ENCODE assay signal across 18 mouse cellular contexts in genomic region chr7:64930980-64931379, GRCm38 (mm10). TPM values are rescaled to one million over a fixed set of nuclear protein-coding genes. Genes with fewer than 3 reads are reported as not detected.
A peak's percentile ranks its signal among the peaks of the same experiment; 100 is the strongest.
DNase-seq lines count a peak whose midpoint lies in the region; ATAC-seq and TF ChIP-seq lines count a peak whose summit lies in the region.
"Had no signal": no experiment of that assay in that cellular context is flagged by ENCODE, and none has a peak within 500 bp of the region (broad histone marks: within the 10 kb centered on the region; RNA-seq: fewer than 3 reads in every experiment).

No protein-coding gene starts in this region.

- no peak overlapping the region for H3K4me2 ChIP-seq in forebrain, postnatal 0 days (ENCODE audit: low read depth)
- H3K4me2 ChIP-seq in forebrain, embryonic 11.5 days (ENCODE audit: low read depth, low read length, severe bottlenecking) = no peak overlapping the region
- H3K4me2 ChIP-seq: heart, embryonic 11.5 days; limb, embryonic 15.5 days had no signal

- H3K9me3 ChIP-seq in forebrain, postnatal 0 days (ENCODE audit: low read length) = no peaks in the 10 kb centered on the region
- no peaks in the 10 kb centered on the region for H3K9me3 ChIP-seq in forebrain, embryonic 11.5 days (ENCODE audit: control insufficient read depth, low read length)
- H3K9me3 ChIP-seq: limb, embryonic 15.5 days had no signal

- intact Hi-C loops in left cerebral cortex, adult 2 months (cut with DNase I) = loop anchor here (5.0 kb wide), 1 partner anchor 154 kb away; no protein-coding TSS in a partner anchor
- intact Hi-C loops in left cerebral cortex, postnatal 36 days (cut with DNase I) = loop anchor here (5.0 kb wide), 1 partner anchor 181 kb away; no protein-coding TSS in a partner anchor

- TF ChIP-seq CTCF in forebrain, postnatal 0 days (IDR thresholded peaks at IDR 0.05; ENCODE audit: low read depth) = no peak
- no peak for TF ChIP-seq CTCF in left cerebral cortex, adult 2 months (IDR thresholded peaks at IDR 0.05)

- no peak overlapping the region for H3K27ac ChIP-seq in forebrain, postnatal 0 days (ENCODE audit: low read depth, low read length)
- H3K27ac ChIP-seq in forebrain, embryonic 11.5 days (ENCODE audit: low read depth, low read length) = no peak overlapping the region
- H3K27ac ChIP-seq in left cerebral cortex, adult 2 months = peak overlapping the region; percentile 11; the same call in 1 of the 2 replicates
- H3K27ac ChIP-seq: layer of hippocampus, adult 2 months; limb, embryonic 15.5 days; liver, embryonic 14.5 days had no signal

- no peak overlapping the region for H3K9ac ChIP-seq in forebrain, postnatal 0 days
- H3K9ac ChIP-seq in forebrain, embryonic 11.5 days (ENCODE audit: low read length) = no peak overlapping the region
- H3K9ac ChIP-seq: limb, embryonic 15.5 days; liver, embryonic 14.5 days had no signal

- DNase-seq in forebrain, postnatal 0 days = no peak
- DNase-seq in forebrain, embryonic 11.5 days (ENCODE audit: low spot score) = no peak
- no peak for DNase-seq in left cerebral cortex, adult 2 months (ENCODE audit: extremely low spot score in 1 of 2, low spot score in 2 of 2)
- no peak for DNase-seq in left cerebral cortex, postnatal 36 days (ENCODE audit: low spot score in 2 of 2)
- peak; percentile 35 to 39 for DNase-seq in right cerebral cortex, adult 2 months (ENCODE audit: low spot score in 2 of 2)
- DNase-seq in right cerebral cortex, postnatal 25 days = no peak
- no peak for DNase-seq in layer of hippocampus, postnatal 10 days (ENCODE audit: low spot score in 2 of 2)
- DNase-seq: adrenal gland, postnatal 36 days; cerebellum, adult 11-12 months; gastrocnemius, postnatal 10 days; kidney, postnatal 25 days; layer of hippocampus, postnatal 36 days; lung, postnatal 4 days had no signal

- no peaks in the 10 kb centered on the region for H3K27me3 ChIP-seq in forebrain, postnatal 0 days (ENCODE audit: insufficient read depth, low read length)
- H3K27me3 ChIP-seq in forebrain, embryonic 11.5 days (ENCODE audit: control insufficient read depth, insufficient read depth, low read length) = no peaks in the 10 kb centered on the region
- H3K27me3 ChIP-seq: limb, embryonic 15.5 days had no signal

- WGBS in forebrain, postnatal 0 days = 36% methylated on average over 4 of the region's 4 CpGs
- 86% methylated on average over 4 of the region's 4 CpGs for WGBS in forebrain, embryonic 11.5 days

- ATAC-seq in forebrain, postnatal 0 days = peak; percentile 88
- ATAC-seq in forebrain, embryonic 11.5 days (replicated peaks; ENCODE audit: low FRiP score) = no peak
- ATAC-seq: intestine, postnatal 0 days had no signal

- H3K4me3 ChIP-seq in forebrain, postnatal 0 days (ENCODE audit: low read depth, low read length) = no peak overlapping the region
- no peak overlapping the region for H3K4me3 ChIP-seq in forebrain, embryonic 11.5 days (ENCODE audit: low read depth, low read length)
- no peak overlapping the region for H3K4me3 ChIP-seq in left cerebral cortex, adult 2 months
- H3K4me3 ChIP-seq: layer of hippocampus, adult 2 months; limb, embryonic 15.5 days had no signal

- no peaks in the 10 kb centered on the region for H3K36me3 ChIP-seq in forebrain, postnatal 0 days (ENCODE audit: insufficient read depth)
- H3K36me3 ChIP-seq in forebrain, embryonic 11.5 days (ENCODE audit: control insufficient read depth, insufficient read depth, low read length) = no peaks in the 10 kb centered on the region
- H3K36me3 ChIP-seq: limb, embryonic 15.5 days had no signal

- no peaks in the 10 kb centered on the region for H3K4me1 ChIP-seq in forebrain, postnatal 0 days (ENCODE audit: insufficient read depth)
- no peaks in the 10 kb centered on the region for H3K4me1 ChIP-seq in forebrain, embryonic 11.5 days (replicated peaks; ENCODE audit: control insufficient read depth, insufficient read depth, low read length)
- H3K4me1 ChIP-seq: limb, embryonic 15.5 days had no signal

RNA-seq across cellular contexts. Expression of gene Nsmce3, which starts 58.2 kb away (rescaled TPM):
- 16.2 and 20.5 TPM in 2 replicates for total RNA-seq in forebrain, postnatal 0 days (2014; rRNA removed)
- polyA plus RNA-seq in forebrain, postnatal 0 days (2015; fragmentation: Nextera tagmentation; extraction: Ambion mirVana) = 8.2 and 10.2 TPM in 2 replicates
- polyA plus RNA-seq in forebrain, embryonic 11.5 days (2014; fragmentation: Nextera tagmentation; extraction: Ambion mirVana) = 11.0 and 11.5 TPM in 2 replicates
- 10 to 100 TPM; 12.2 to 13.1 TPM for total RNA-seq in left cerebral cortex, adult 2 months (2021)
- 10 to 100 TPM; 11.8 to 13.5 TPM for total RNA-seq in left cerebral cortex, postnatal 36 days (2021)
- 10 to 100 TPM; 19.0 to 19.6 TPM for total RNA-seq in layer of hippocampus, postnatal 10 days (2021)

Comparison
In these comparisons a context has a peak if more than half of its experiments do, and no peak if none do; other contexts are left out.
1. DNase-seq: peak in right cerebral cortex, adult 2 months (2 of 2); none in forebrain, postnatal 0 days (single experiment), forebrain, embryonic 11.5 days (single experiment), left cerebral cortex, adult 2 months (0 of 2), left cerebral cortex, postnatal 36 days (0 of 2), right cerebral cortex, postnatal 25 days (single experiment) and layer of hippocampus, postnatal 10 days (0 of 2).